Mouse (Mus musculus) liver, adult 2 months (tissue): ENCODE measurements around the gene Kcnk13. TPM values are rescaled to one million over a fixed set of nuclear protein-coding genes. Genes with fewer than 3 reads are reported as not detected.

Experiments used
- DNase-seq: peaks from one replicate; pipeline ENCODE4 v3.0.0-alpha.2; 2011; ENCODE audit warnings: low read depth, low spot score; ENCODE audit errors: extremely low read depth
- H3K27ac ChIP-seq: fragments of 200-500 bp; replicated peaks from 2 replicates; pipeline ENCODE4 v1.5.1; 2012; ENCODE audit warnings: low read depth, mild to moderate bottlenecking, control low read depth, inconsistent platforms, low read length; ENCODE audit not compliant: insufficient read depth
- H3K27me3 ChIP-seq: fragments of 200-500 bp; 2 replicates; pipeline ENCODE4 v1.6.1; 2012; ENCODE audit warnings: mild to moderate bottlenecking, moderate library complexity, low read length, inconsistent platforms; ENCODE audit not compliant: control insufficient read depth, insufficient read depth
- H3K36me3 ChIP-seq: fragments of 200-500 bp; 2 replicates; pipeline ENCODE4 v1.6.1; 2012; ENCODE audit warnings: low read length, inconsistent platforms; ENCODE audit not compliant: control insufficient read depth, insufficient read depth
- H3K4me1 ChIP-seq: fragments of 200-500 bp; 2 replicates; pipeline ENCODE4 v1.6.1; 2011; ENCODE audit warnings: low read length; ENCODE audit not compliant: control insufficient read depth, insufficient read depth
- H3K4me3 ChIP-seq: fragments of 200-500 bp; 2 replicates; pipeline ENCODE4 v1.5.1; 2011; ENCODE audit warnings: low read depth, mild to moderate bottlenecking, control low read depth, low read length, moderate library complexity; ENCODE audit not compliant: insufficient read depth
- H3K79me2 ChIP-seq: fragments of 200-500 bp; 2 replicates; pipeline ENCODE4 v1.6.1; 2012; ENCODE audit warnings: inconsistent platforms, mild to moderate bottlenecking, low read length, moderate library complexity; ENCODE audit not compliant: control insufficient read depth, insufficient read depth
- H3K9ac ChIP-seq: fragments of 200-500 bp; 2 replicates; pipeline ENCODE4 v1.6.1; 2012; ENCODE audit warnings: low read depth, mild to moderate bottlenecking, control low read depth, inconsistent platforms, low read length
- CTCF ChIP-seq: fragments of 200-500 bp; IDR thresholded peaks from 2 replicates; pipeline ENCODE4 v1.5.1; 2011; ENCODE audit warnings: low read depth, low read length, control low read depth
- POLR2A ChIP-seq: fragments of 200-500 bp; IDR thresholded peaks from 2 replicates; pipeline ENCODE4 v1.6.1; 2011; ENCODE audit warnings: low read length, control low read depth; ENCODE audit not compliant: insufficient read depth; ENCODE audit errors: extremely low read depth
- WGBS: fragments of 180-500 bp; shearing (Covaris S2); methylation state at CpG from one replicate; pipeline ENCODE4 v1.1.7; 2018; 5-methylcytosine and 5-hydroxymethylcytosine counted together
- polyA plus RNA-seq: library from polyadenylated mRNA; depleted of rRNA; stranded (reverse); fragments of >200 nt; gene quantifications from 2 replicates; pipeline ENCODE4 v1.2.3, GENCODE M21; 2012
- total RNA-seq: library from RNA; depleted of rRNA; stranded (reverse); fragments of >200 nt; gene quantifications from 2 replicates; pipeline ENCODE4 v1.2.3, GENCODE M21; 2014

Gene Kcnk13
- total and polyA plus RNA-seq, 2 experiments: 0.23 to 0.65 TPM

DNA sequence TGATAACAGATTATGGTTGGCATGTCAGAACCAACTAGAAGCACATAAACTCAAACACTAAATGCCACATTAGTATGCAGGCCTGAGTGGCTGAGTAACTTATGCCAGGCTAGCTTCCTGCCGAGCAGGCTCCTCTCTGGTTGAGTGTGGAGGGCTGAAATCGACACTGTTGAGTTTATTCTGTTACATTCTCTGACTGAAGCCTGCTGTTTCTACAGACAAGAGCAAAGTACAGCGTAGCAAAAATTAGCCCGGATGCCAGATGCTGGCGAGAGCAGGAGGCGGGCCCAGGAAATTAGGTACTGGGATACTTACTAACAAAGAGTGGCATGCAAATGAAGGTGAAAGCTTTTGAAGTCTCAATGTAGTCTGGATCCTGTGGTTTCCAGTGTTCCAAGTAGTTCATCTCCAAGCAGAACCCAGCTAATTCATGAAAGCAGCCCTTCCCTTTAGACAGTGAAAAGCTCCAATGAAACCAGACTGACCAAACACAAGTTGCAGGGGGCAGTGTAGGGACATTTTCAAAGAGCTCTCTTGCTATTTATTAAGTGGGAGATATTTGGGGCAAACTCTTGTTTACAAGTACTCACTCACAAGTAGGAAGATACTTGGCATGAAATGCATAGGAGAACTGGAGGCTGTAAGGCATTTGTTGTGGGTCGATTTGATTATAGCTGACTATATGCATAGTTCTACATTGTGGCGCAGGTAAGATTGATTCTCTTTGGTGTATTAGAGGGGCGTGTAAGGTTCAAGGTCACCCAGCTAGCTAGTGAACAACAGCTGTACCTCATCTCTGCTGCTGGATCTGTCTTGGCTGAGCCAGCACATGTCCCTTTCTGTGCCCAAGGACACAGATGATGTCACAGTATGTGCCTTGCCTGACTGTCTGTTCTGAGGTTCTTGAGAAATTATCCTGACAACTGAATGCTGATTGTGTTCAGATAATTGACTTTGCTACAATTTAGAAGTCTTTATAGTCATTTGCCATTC lies 5.9 kb upstream of the Kcnk13 start:
- Histone ChIP-seq H3K9ac (no peak overlapping the region), H3K79me2 (no peaks in the 10 kb centered on the region), H3K4me3 (no peak overlapping the region), H3K4me1 (no peaks in the 10 kb centered on the region), H3K27ac (no peak overlapping the region), H3K27me3 (no peaks in the 10 kb centered on the region), H3K36me3 (no peaks in the 10 kb centered on the region)
- 40% methylated on average over 9 of the region's 9 CpGs for WGBS
- DNase-seq: peak; percentile 25
- TF ChIP-seq POLR2A (no peak), CTCF (no peak)

DNA sequence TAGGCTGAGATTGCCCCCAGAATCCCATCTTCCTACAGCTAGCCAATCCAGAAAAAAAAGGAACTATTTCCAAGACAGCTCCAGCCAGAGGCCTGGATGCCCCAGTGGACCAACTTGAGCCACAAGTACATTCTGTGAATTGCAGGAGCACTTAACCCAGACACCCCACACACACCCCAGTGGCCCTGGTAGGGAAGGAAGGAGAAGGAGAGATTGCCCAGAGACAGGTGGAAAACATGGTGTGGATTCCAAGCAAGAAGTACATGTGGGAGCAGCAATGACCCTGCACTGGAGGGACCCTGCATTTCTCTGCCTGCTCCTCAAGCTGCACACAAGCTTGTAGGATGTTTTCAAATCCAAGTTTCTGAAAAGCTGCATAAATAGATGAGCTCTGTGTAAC lies 5.0 kb upstream of the Kcnk13 start:
- Histone ChIP-seq H3K9ac (no peak overlapping the region), H3K4me1 (no peaks in the 10 kb centered on the region), H3K4me3 (no peak overlapping the region), H3K36me3 (no peaks in the 10 kb centered on the region), H3K27ac (no peak overlapping the region), H3K27me3 (no peaks in the 10 kb centered on the region), H3K79me2 (no peaks in the 10 kb centered on the region)
- TF ChIP-seq CTCF: no peak
- no peak for TF ChIP-seq POLR2A
- no peak for DNase-seq

DNA sequence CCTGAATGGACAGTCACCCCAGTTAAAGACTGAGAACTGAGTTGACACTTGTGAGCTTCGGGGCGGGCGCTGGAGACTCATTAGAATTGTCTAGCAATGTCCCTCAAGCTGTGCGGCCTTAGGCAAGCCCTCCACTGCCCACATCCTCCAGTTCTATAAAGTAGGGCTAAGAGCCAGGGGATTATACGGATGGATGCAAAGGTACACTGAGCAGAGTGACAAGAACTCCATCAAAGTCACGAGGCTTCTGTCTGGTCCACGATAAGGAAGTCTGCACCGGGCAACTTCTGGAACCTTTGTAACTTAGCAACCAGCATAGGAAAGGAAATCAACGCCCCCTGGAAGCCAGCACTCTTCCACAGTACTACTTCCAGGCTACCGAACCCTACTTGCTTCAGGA lies 4.4 kb upstream of the Kcnk13 start:
- Histone ChIP-seq H3K79me2 (no peaks in the 10 kb centered on the region), H3K4me1 (no peaks in the 10 kb centered on the region), H3K36me3 (no peaks in the 10 kb centered on the region), H3K27me3 (0 out of 2 replicates have a peak, but pooled peaks cover 3% of the 10 kb centered on the region), H3K27ac (no peak overlapping the region), H3K4me3 (no peak overlapping the region), H3K9ac (no peak overlapping the region)
- TF ChIP-seq CTCF (no peak), POLR2A (no peak)
- DNase-seq: no peak
- 67% methylated on average over 10 of the region's 10 CpGs for WGBS

GRCm38 (mm10) chr12:99960675-99961074 lies 3.6 kb upstream of the Kcnk13 start:
- Histone ChIP-seq H3K79me2 (no peaks in the 10 kb centered on the region), H3K4me3 (no peak overlapping the region), H3K27ac (no peak overlapping the region), H3K27me3 (peaks cover 7% of the 10 kb centered on the region), H3K4me1 (peaks cover 2% of the 10 kb centered on the region; the same call in 1 of the 2 replicates), H3K36me3 (no peaks in the 10 kb centered on the region), H3K9ac (no peak overlapping the region)
- no peak for DNase-seq
- 85% methylated on average over 7 of the region's 7 CpGs for WGBS
- TF ChIP-seq POLR2A (no peak), CTCF (no peak)

- peak overlapping the region; percentile 7; the same call in 1 of the 2 replicates for H3K27ac ChIP-seq
- DNase-seq: no peak
Observed at GRCm38 (mm10) chr12:99965203-99966115, 1.2 kb downstream of the Kcnk13 start.

More at GRCm38 (mm10) chr12:99965203-99966115, 1.2 kb downstream of the Kcnk13 start:
- Histone ChIP-seq H3K27me3 (peaks cover 17% of the 10 kb centered on the region), H3K36me3 (no peaks in the 10 kb centered on the region), H3K4me1 (peaks cover 3% of the 10 kb centered on the region; the same call in 1 of the 2 replicates), H3K9ac (peak overlapping the region; percentile 65), H3K4me3 (peak overlapping the region; percentile 61), H3K79me2 (no peaks in the 10 kb centered on the region)
- WGBS: 1% methylated on average over 71 of the region's 77 CpGs
- no peak for TF ChIP-seq POLR2A
- no peak for TF ChIP-seq CTCF
